Mouse (Mus musculus) hindbrain, postnatal 0 days (tissue): Measurements from ENCODE around the gene Tmem141. TPM values are rescaled to one million over a fixed set of nuclear protein-coding genes. Genes with fewer than 3 reads are reported as not detected.

Source experiments
- ATAC-seq: fragments of 200-750 bp; cut with Nextera tagmentation; 2 replicates; pipeline ENCODE4 v1.8.0; 2017; ENCODE audit warnings: mild to moderate bottlenecking, moderate TSS enrichment, moderate library complexity
- DNase-seq: peaks from one replicate; pipeline ENCODE4 v3.0.0-alpha.2; 2015; ENCODE audit warnings: low spot score
- H3K27ac ChIP-seq: fragments of 300-500 bp; sonication (generic); 2 replicates; pipeline ENCODE4 v1.5.1; 2014; ENCODE audit warnings: mild to moderate bottlenecking
- H3K27me3 ChIP-seq: fragments of 300-500 bp; sonication (generic); 2 replicates; pipeline ENCODE4 v1.6.1; 2014; ENCODE audit warnings: low read length, mixed read lengths; ENCODE audit not compliant: insufficient read depth
- H3K36me3 ChIP-seq: fragments of 300-500 bp; sonication (generic); 2 replicates; pipeline ENCODE4 v1.6.1; 2014; ENCODE audit warnings: low read length, mixed read lengths; ENCODE audit not compliant: insufficient read depth
- H3K4me1 ChIP-seq: fragments of 300-500 bp; sonication (generic); 2 replicates; pipeline ENCODE4 v1.6.1; 2014; ENCODE audit warnings: antibody characterized with exemption, low read length, mixed read lengths; ENCODE audit not compliant: insufficient read depth
- H3K4me2 ChIP-seq: fragments of 300-500 bp; sonication (generic); 2 replicates; pipeline ENCODE4 v1.6.1; 2014; ENCODE audit warnings: low read depth, mild to moderate bottlenecking, low read length, moderate library complexity, mixed read lengths
- H3K4me3 ChIP-seq: fragments of 300-500 bp; sonication (generic); 2 replicates; pipeline ENCODE4 v1.5.1; 2014; ENCODE audit warnings: low read length
- H3K9ac ChIP-seq: fragments of 300-500 bp; sonication (generic); replicated peaks from 2 replicates; pipeline ENCODE4 v1.6.1; 2014; ENCODE audit warnings: mild to moderate bottlenecking, low read length, moderate library complexity, mixed read lengths
- H3K9me3 ChIP-seq: fragments of 300-500 bp; sonication (generic); 2 replicates; pipeline ENCODE4 v1.6.1; 2016; ENCODE audit warnings: low read length, mixed read lengths
- CTCF ChIP-seq: IDR thresholded peaks from 2 replicates; pipeline ENCODE4 v1.5.1; 2016; ENCODE audit warnings: antibody characterized with exemption, control low read depth, low read depth
- WGBS: fragments of 180-500 bp; shearing (Covaris S2); extraction: QIAGEN DNeasy Blood & Tissue Kit; methylation state at CpG from one replicate; pipeline ENCODE4 v1.1.7; 2014; 5-methylcytosine and 5-hydroxymethylcytosine counted together
- polyA plus RNA-seq: library from polyadenylated mRNA; unstranded; fragments of >200 nt; fragmentation: Nextera tagmentation; extraction: Ambion mirVana; gene quantifications from 2 replicates; pipeline ENCODE4 v1.2.1, GENCODE M21; 2015
- total RNA-seq: library from RNA; depleted of rRNA; stranded (reverse); fragments of >200 nt; gene quantifications from 2 replicates; pipeline ENCODE4 v1.2.3, GENCODE M21; 2014

The Tmem141 gene
- total and polyA plus RNA-seq, 2 experiments from 2014 or later, result 52.0 to 59.8 TPM

- H3K36me3 ChIP-seq, result peaks cover 86% of the 10 kb centered on the region
- no peak overlapping the region for H3K4me2 ChIP-seq
- 99% methylated on average over 5 of the region's 5 CpGs for WGBS
- no peaks in the 10 kb centered on the region for H3K27me3 ChIP-seq
- H3K27ac ChIP-seq, result no peak overlapping the region
- DNase-seq (no peak), ATAC-seq (no peak)
- H3K4me3 ChIP-seq, result no peak overlapping the region
- TF ChIP-seq CTCF, result no peak
- no peaks in the 10 kb centered on the region for H3K9me3 ChIP-seq
- H3K4me1 ChIP-seq, result no peaks in the 10 kb centered on the region
- H3K9ac ChIP-seq, result no peak overlapping the region
Observed at GRCm38 (mm10) chr2:25596765-25597510, 24.9 kb downstream of the Tmem141 start.

GRCm38 (mm10) chr2:25591863-25592262 lies 29.9 kb downstream of the Tmem141 start:
- no peak overlapping the region for H3K27ac ChIP-seq
- DNase-seq (peak; percentile 40), ATAC-seq (no peak)
- H3K9me3 ChIP-seq, result no peaks in the 10 kb centered on the region
- H3K4me1 ChIP-seq, result no peaks in the 10 kb centered on the region
- WGBS, result 68% methylated on average over 2 of the region's 2 CpGs
- peaks cover 63% of the 10 kb centered on the region for H3K36me3 ChIP-seq
- no peaks in the 10 kb centered on the region for H3K27me3 ChIP-seq
- TF ChIP-seq CTCF, result peak; percentile 53
- H3K4me3 ChIP-seq, result no peak overlapping the region
- H3K4me2 ChIP-seq, result no peak overlapping the region
- no peak overlapping the region for H3K9ac ChIP-seq

GRCm38 (mm10) chr2:25588227-25588907 lies 33.4 kb downstream of the Tmem141 start:
- Histone ChIP-seq H3K4me2 (no peak overlapping the region), H3K27me3 (no peaks in the 10 kb centered on the region), H3K27ac (no peak overlapping the region), H3K36me3 (peaks cover 42% of the 10 kb centered on the region), H3K9me3 (no peaks in the 10 kb centered on the region), H3K4me1 (no peaks in the 10 kb centered on the region), H3K9ac (no peak overlapping the region), H3K4me3 (no peak overlapping the region)
- DNase-seq (no peak), ATAC-seq (no peak)
- WGBS, result 96% methylated on average over 8 of the region's 8 CpGs
- no peak for TF ChIP-seq CTCF

GRCm38 (mm10) chr2:25587290-25587689 lies 34.5 kb downstream of the Tmem141 start:
- DNase-seq (no peak), ATAC-seq (no peak)
- TF ChIP-seq CTCF, result no peak
- Histone ChIP-seq H3K4me3 (no peak overlapping the region), H3K36me3 (peaks cover 35% of the 10 kb centered on the region; the same call in 1 of the 2 replicates), H3K4me1 (peaks cover 8% of the 10 kb centered on the region), H3K27ac (no peak overlapping the region), H3K9me3 (no peaks in the 10 kb centered on the region), H3K27me3 (no peaks in the 10 kb centered on the region), H3K9ac (no peak overlapping the region), H3K4me2 (no peak overlapping the region)
- 90% methylated on average over 8 of the region's 8 CpGs for WGBS

GRCm38 (mm10) chr2:25585601-25586000 lies 36.2 kb downstream of the Tmem141 start:
- 73% methylated on average over 3 of the region's 3 CpGs for WGBS
- no peaks in the 10 kb centered on the region for H3K9me3 ChIP-seq
- H3K9ac ChIP-seq, result no peak overlapping the region
- H3K36me3 ChIP-seq, result peaks cover 20% of the 10 kb centered on the region; the same call in 1 of the 2 replicates
- no peak for TF ChIP-seq CTCF
- H3K27ac ChIP-seq, result no peak overlapping the region
- no peak for ATAC-seq
- H3K4me1 ChIP-seq, result peaks cover 21% of the 10 kb centered on the region
- no peak overlapping the region for H3K4me2 ChIP-seq
- no peaks in the 10 kb centered on the region for H3K27me3 ChIP-seq
- no peak for DNase-seq
- H3K4me3 ChIP-seq, result no peak overlapping the region

GRCm38 (mm10) chr2:25584856-25585255 lies 36.9 kb downstream of the Tmem141 start:
- Histone ChIP-seq H3K36me3 (peaks cover 13% of the 10 kb centered on the region; the same call in 1 of the 2 replicates), H3K4me2 (no peak overlapping the region), H3K9me3 (no peaks in the 10 kb centered on the region), H3K27me3 (peaks cover 3% of the 10 kb centered on the region), H3K9ac (no peak overlapping the region), H3K27ac (no peak overlapping the region), H3K4me3 (no peak overlapping the region), H3K4me1 (peaks cover 27% of the 10 kb centered on the region)
- no peak for ATAC-seq
- DNase-seq, result no peak
- 65% methylated on average over 4 of the region's 4 CpGs for WGBS
- no peak for TF ChIP-seq CTCF

- Histone ChIP-seq H3K9me3 (no peaks in the 10 kb centered on the region), H3K27ac (no peak overlapping the region), H3K4me1 (peaks cover 31% of the 10 kb centered on the region), H3K4me3 (no peak overlapping the region), H3K27me3 (peaks cover 10% of the 10 kb centered on the region), H3K36me3 (peaks cover 8% of the 10 kb centered on the region; the same call in 1 of the 2 replicates), H3K9ac (no peak overlapping the region), H3K4me2 (no peak overlapping the region)
- DNase-seq (no peak), ATAC-seq (no peak)
- 87% methylated on average over 3 of the region's 3 CpGs for WGBS
- no peak for TF ChIP-seq CTCF
Observed at GRCm38 (mm10) chr2:25584152-25584551, 37.7 kb downstream of the Tmem141 start.
